Comparison of ENCODE assay signal across 8 mouse cellular contexts in genomic region chr7:46838104-46838671, GRCm38 (mm10). TPM values are rescaled to one million over a fixed set of nuclear protein-coding genes. Genes with fewer than 3 reads are reported as not detected.
DNase-seq lines count a peak whose midpoint lies in the region; ATAC-seq and TF ChIP-seq lines count a peak whose summit lies in the region.

No protein-coding gene starts in this region.

- no peak for TF ChIP-seq CTCF in ES-Bruce4 (IDR thresholded peaks at IDR 0.05; ENCODE audit: low read depth, low read length)
- no peak for TF ChIP-seq CTCF in gastrocnemius, adult 2 months (IDR thresholded peaks at IDR 0.05)

- H3K4me1 ChIP-seq in ES-Bruce4 (ENCODE audit: control insufficient read depth, insufficient read depth, low read length), result peaks cover 16% of the 10 kb centered on the region
- peaks cover 27% of the 10 kb centered on the region for H3K4me1 ChIP-seq in hindbrain, embryonic 12.5 days
- peaks cover 53% of the 10 kb centered on the region for H3K4me1 ChIP-seq in midbrain, embryonic 10.5 days
- peaks cover 21% of the 10 kb centered on the region; the same call in 1 of the 2 replicates for H3K4me1 ChIP-seq in stomach, embryonic 14.5 days (ENCODE audit: control insufficient read depth, insufficient read depth, low read length)

- peak overlapping the region; percentile 90 for H3K27ac ChIP-seq in ES-Bruce4 (ENCODE audit: insufficient read depth, low read length)
- H3K27ac ChIP-seq in gastrocnemius, adult 2 months, result peak overlapping the region; percentile 90
- peak overlapping the region; percentile 30; the same call in 1 of the 2 replicates for H3K27ac ChIP-seq in hindbrain, embryonic 12.5 days
- peak overlapping the region; percentile 79 for H3K27ac ChIP-seq in midbrain, embryonic 10.5 days (replicated peaks)
- peak overlapping the region; percentile 74; the same call in 1 of the 2 replicates for H3K27ac ChIP-seq in stomach, embryonic 14.5 days (ENCODE audit: low read length)

- TF ChIP-seq POLR2A in ES-Bruce4 (IDR thresholded peaks at IDR 0.05; ENCODE audit: insufficient read depth, low read length), result no peak

- DNase-seq in adipocyte (ENCODE audit: low spot score), result peak; percentile 84
- peak; percentile 79 for DNase-seq in gastrocnemius, adult 2 months
- peak; percentile 54 for DNase-seq in left cerebral cortex, postnatal 4 days
- peak; percentile 42 for DNase-seq in midbrain, embryonic 10.5 days (ENCODE audit: low spot score)
- DNase-seq in natural killer cell, adult 2 months (ENCODE audit: low spot score in 2 of 2), result no peak

- H3K4me2 ChIP-seq in hindbrain, embryonic 12.5 days (replicated peaks), result peak overlapping the region; percentile 17
- 0 out of 2 replicates have a peak overlapping the region, but pooled peaks have one; percentile 10 for H3K4me2 ChIP-seq in stomach, embryonic 14.5 days (replicated peaks; ENCODE audit: low read depth, low read length)

- H3K27me3 ChIP-seq in ES-Bruce4 (ENCODE audit: control insufficient read depth, insufficient read depth, low read length, poor library complexity, severe bottlenecking), result no peaks in the 10 kb centered on the region
- H3K27me3 ChIP-seq in hindbrain, embryonic 12.5 days, result peaks cover 14% of the 10 kb centered on the region; the same call in 1 of the 2 replicates
- peaks cover 33% of the 10 kb centered on the region for H3K27me3 ChIP-seq in midbrain, embryonic 10.5 days (ENCODE audit: low read depth, poor library complexity, severe bottlenecking)
- H3K27me3 ChIP-seq in stomach, embryonic 14.5 days (ENCODE audit: control insufficient read depth, insufficient read depth, low read length), result no peaks in the 10 kb centered on the region

- H3K4me3 ChIP-seq in ES-Bruce4 (ENCODE audit: low read depth, low read length), result 0 out of 2 replicates have a peak overlapping the region, but pooled peaks have one; percentile 7
- H3K4me3 ChIP-seq in gastrocnemius, adult 2 months, result peak overlapping the region; percentile 61
- H3K4me3 ChIP-seq in hindbrain, embryonic 12.5 days, result no peak overlapping the region
- H3K4me3 ChIP-seq in midbrain, embryonic 10.5 days, result peak overlapping the region; percentile 24
- H3K4me3 ChIP-seq in stomach, embryonic 14.5 days (ENCODE audit: low read depth, low read length), result no peak overlapping the region

- no peaks in the 10 kb centered on the region for H3K36me3 ChIP-seq in ES-Bruce4 (ENCODE audit: control insufficient read depth, insufficient read depth, low read length, poor library complexity, severe bottlenecking)
- H3K36me3 ChIP-seq in hindbrain, embryonic 12.5 days, result no peaks in the 10 kb centered on the region
- H3K36me3 ChIP-seq in midbrain, embryonic 10.5 days, result no peaks in the 10 kb centered on the region
- no peaks in the 10 kb centered on the region for H3K36me3 ChIP-seq in stomach, embryonic 14.5 days (ENCODE audit: control insufficient read depth, insufficient read depth, low read length)

- H3K9ac ChIP-seq in ES-Bruce4 (ENCODE audit: low read depth, poor library complexity, severe bottlenecking), result peak overlapping the region; percentile 20; the same call in 1 of the 2 replicates
- H3K9ac ChIP-seq in hindbrain, embryonic 12.5 days, result peak overlapping the region; percentile 23; the same call in 1 of the 2 replicates
- H3K9ac ChIP-seq in stomach, embryonic 14.5 days (replicated peaks; ENCODE audit: low read depth, low read length), result no peak overlapping the region

- under 1% methylated on average over 8 of the region's 9 CpGs for WGBS in hindbrain, embryonic 12.5 days
- 2% methylated on average over 9 of the region's 9 CpGs for WGBS in midbrain, embryonic 10.5 days
- 3% methylated on average over 9 of the region's 9 CpGs for WGBS in stomach, embryonic 14.5 days

- no peaks in the 10 kb centered on the region for H3K9me3 ChIP-seq in ES-Bruce4 (replicated peaks; ENCODE audit: control insufficient read depth, insufficient read depth, low read length, poor library complexity, severe bottlenecking)
- no peaks in the 10 kb centered on the region for H3K9me3 ChIP-seq in hindbrain, embryonic 12.5 days (replicated peaks)
- no peaks in the 10 kb centered on the region for H3K9me3 ChIP-seq in midbrain, embryonic 10.5 days (replicated peaks)
- no peaks in the 10 kb centered on the region for H3K9me3 ChIP-seq in stomach, embryonic 14.5 days (ENCODE audit: control insufficient read depth, low read depth, low read length)

- 0 out of 2 replicates have a peak, but pooled peaks have one; percentile 24 for ATAC-seq in hindbrain, embryonic 12.5 days (ENCODE audit: low FRiP score)
- peak; percentile 46; the same call in 1 of the 2 replicates for ATAC-seq in stomach, embryonic 14.5 days (ENCODE audit: insufficient number of reproducible peaks, insufficient read depth, low FRiP score, low read depth)

- intact Hi-C loops in gastrocnemius, adult 2 months (cut with DNase I), result no loop called here
- intact Hi-C loops in left cerebral cortex, postnatal 4 days (cut with DNase I), result no loop called here

- no peak for TF ChIP-seq EP300 in ES-Bruce4 (IDR thresholded peaks at IDR 0.05; ENCODE audit: insufficient read depth, low read depth, low read length)

RNA-seq across cellular contexts. Expression of gene Ldha, which starts 3.1 kb away (rescaled TPM):
- 626 and 671 TPM in 2 replicates for polyA plus RNA-seq in ES-Bruce4 (2011; ENCODE audit: insufficient read depth, insufficient read length, low read depth, missing spikeins)
- 1,000 to 10,000 TPM; 2,441 to 2,897 TPM for total RNA-seq in gastrocnemius, adult 2 months (2021)
- 855 and 900 TPM in 2 replicates for polyA plus RNA-seq in hindbrain, embryonic 12.5 days (2016; fragmentation: Nextera tagmentation; extraction: Ambion mirVana)
- 100 to 1,000 TPM; 335 to 366 TPM for total RNA-seq in left cerebral cortex, postnatal 4 days (2021)
- 2,560 and 3,667 TPM in 2 replicates for polyA plus RNA-seq in midbrain, embryonic 10.5 days (2016; fragmentation: Nextera tagmentation; extraction: Ambion mirVana)
- 1,645 and 1,742 TPM in 2 replicates for polyA plus RNA-seq in stomach, embryonic 14.5 days (2014; fragmentation: Nextera tagmentation; extraction: Ambion mirVana)

RNA-seq across cellular contexts. Expression of gene Ldhc, which starts 22.8 kb away (rescaled TPM):
- polyA plus RNA-seq in ES-Bruce4 (2011; ENCODE audit: insufficient read depth, insufficient read length, low read depth, missing spikeins), result 0.57 and 1.3 TPM in 2 replicates
- total RNA-seq in gastrocnemius, adult 2 months (2021), result not detected
- polyA plus RNA-seq in hindbrain, embryonic 12.5 days (2016; fragmentation: Nextera tagmentation; extraction: Ambion mirVana), result 0.36 TPM in 1 of 2 replicates, not detected in the other
- total RNA-seq in left cerebral cortex, postnatal 4 days (2021), result not detected
- 0.12 TPM in 1 of 2 replicates, not detected in the other for polyA plus RNA-seq in midbrain, embryonic 10.5 days (2016; fragmentation: Nextera tagmentation; extraction: Ambion mirVana)
- 0.24 TPM in 1 of 2 replicates, not detected in the other for polyA plus RNA-seq in stomach, embryonic 14.5 days (2014; fragmentation: Nextera tagmentation; extraction: Ambion mirVana)

RNA-seq across cellular contexts. Expression of gene Gtf2h1, which starts 42.3 kb away (rescaled TPM):
- 68.4 and 81.9 TPM in 2 replicates for polyA plus RNA-seq in ES-Bruce4 (2011; ENCODE audit: insufficient read depth, insufficient read length, low read depth, missing spikeins)
- total RNA-seq in gastrocnemius, adult 2 months (2021), result 10 to 100 TPM; 17.7 to 18.6 TPM
- polyA plus RNA-seq in hindbrain, embryonic 12.5 days (2016; fragmentation: Nextera tagmentation; extraction: Ambion mirVana), result 47.8 and 50.5 TPM in 2 replicates
- 10 to 100 TPM; 39.3 to 42.6 TPM for total RNA-seq in left cerebral cortex, postnatal 4 days (2021)
- polyA plus RNA-seq in midbrain, embryonic 10.5 days (2016; fragmentation: Nextera tagmentation; extraction: Ambion mirVana), result 50.0 and 53.5 TPM in 2 replicates
- polyA plus RNA-seq in stomach, embryonic 14.5 days (2014; fragmentation: Nextera tagmentation; extraction: Ambion mirVana), result 40.8 and 47.8 TPM in 2 replicates

RNA-seq across cellular contexts. Expression of gene Hps5, which starts 42.3 kb away (rescaled TPM):
- polyA plus RNA-seq in ES-Bruce4 (2011; ENCODE audit: insufficient read depth, insufficient read length, low read depth, missing spikeins), result 14.8 and 20.3 TPM in 2 replicates
- 10 to 100 TPM in 1 of 2 experiments, 1 to 10 TPM in 1; 9.7 to 11.3 TPM for total RNA-seq in gastrocnemius, adult 2 months (2021)
- 23.7 and 28.9 TPM in 2 replicates for polyA plus RNA-seq in hindbrain, embryonic 12.5 days (2016; fragmentation: Nextera tagmentation; extraction: Ambion mirVana)
- total RNA-seq in left cerebral cortex, postnatal 4 days (2021), result 10 to 100 TPM; 15.5 to 16.5 TPM
- polyA plus RNA-seq in midbrain, embryonic 10.5 days (2016; fragmentation: Nextera tagmentation; extraction: Ambion mirVana), result 16.3 and 22.3 TPM in 2 replicates
- polyA plus RNA-seq in stomach, embryonic 14.5 days (2014; fragmentation: Nextera tagmentation; extraction: Ambion mirVana), result 23.6 and 24.3 TPM in 2 replicates

Comparison
In these comparisons a context has a peak if more than half of its experiments do, and no peak if none do; other contexts are left out.
1. H3K27ac ChIP-seq: peak in every context shown above with its lines; median percentile 90 in ES-Bruce4; 90 in gastrocnemius, adult 2 months; 79 in midbrain, embryonic 10.5 days; 74 in stomach, embryonic 14.5 days; 30 in hindbrain, embryonic 12.5 days.
2. H3K4me3 ChIP-seq: peak in ES-Bruce4 (single experiment), gastrocnemius, adult 2 months (single experiment) and midbrain, embryonic 10.5 days (single experiment); none in hindbrain, embryonic 12.5 days (single experiment) and stomach, embryonic 14.5 days (single experiment).
3. DNase-seq: peak in adipocyte (single experiment), gastrocnemius, adult 2 months (single experiment), left cerebral cortex, postnatal 4 days (single experiment) and midbrain, embryonic 10.5 days (single experiment); none in natural killer cell, adult 2 months (0 of 2).